Mouse (Mus musculus): Measurements from ENCODE around the gene Prmt1.

Gene Prmt1

DNA sequence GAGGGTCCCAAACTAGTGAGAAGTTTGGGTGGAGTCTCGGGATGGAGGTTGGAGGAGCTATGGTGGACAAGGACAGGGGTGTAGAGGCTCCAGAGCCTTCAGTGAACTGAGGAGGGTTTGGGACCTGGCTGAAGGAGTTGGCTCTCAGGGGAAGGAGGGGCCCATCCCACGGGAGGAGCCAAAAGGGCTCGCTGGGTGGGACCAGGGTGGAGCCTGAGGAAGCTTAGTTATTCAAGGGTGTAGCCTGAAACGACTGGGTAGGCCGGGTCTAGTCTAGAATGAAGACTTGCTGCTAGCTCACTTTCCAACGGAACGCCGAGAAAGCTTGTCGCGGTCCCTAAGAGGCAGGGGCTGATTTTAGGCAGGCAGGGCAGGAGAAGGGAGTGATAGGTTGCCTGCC lies 34.4 kb downstream of the Prmt1 start:
- peak; percentile 50 to 69 for DNase-seq (ENCODE audit: low spot score in 2 of 2)

- DNase-seq (ENCODE audit: low spot score in 2 of 2), result no peak
Observed at GRCm38 (mm10) chr7:44949922-44950321, 36.4 kb downstream of the Prmt1 start.

DNA sequence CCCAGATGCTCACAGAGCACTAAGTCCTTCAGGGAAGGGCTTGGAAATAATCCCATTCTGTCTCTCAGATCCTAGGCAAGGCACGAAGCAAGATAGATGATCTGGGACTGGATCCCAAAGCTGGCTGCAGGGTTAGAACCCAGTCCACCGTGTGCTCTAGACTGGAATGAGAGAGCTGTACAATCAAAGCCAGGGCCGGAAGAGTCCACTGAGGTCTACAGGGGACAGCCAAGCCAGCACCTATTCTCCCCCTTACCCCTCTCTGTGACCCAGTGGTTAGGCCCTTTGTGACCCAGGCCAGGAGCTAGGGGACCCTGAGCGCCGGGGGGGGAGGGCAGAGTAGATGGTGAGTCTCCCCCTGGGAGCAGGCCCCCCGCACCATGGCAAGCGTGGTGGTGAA lies 43.5 kb downstream of the Prmt1 start, which contains the start of gene Tsks:
Gene Tsks (plus strand): TSS at position 301 of the 400 bp plus-strand sequence.
- no peak for DNase-seq (ENCODE audit: low spot score in 2 of 2)

- no peak for DNase-seq (ENCODE audit: low spot score in 2 of 2)
Observed at GRCm38 (mm10) chr7:44938680-44939079, 47.7 kb downstream of the Prmt1 start.

DNA sequence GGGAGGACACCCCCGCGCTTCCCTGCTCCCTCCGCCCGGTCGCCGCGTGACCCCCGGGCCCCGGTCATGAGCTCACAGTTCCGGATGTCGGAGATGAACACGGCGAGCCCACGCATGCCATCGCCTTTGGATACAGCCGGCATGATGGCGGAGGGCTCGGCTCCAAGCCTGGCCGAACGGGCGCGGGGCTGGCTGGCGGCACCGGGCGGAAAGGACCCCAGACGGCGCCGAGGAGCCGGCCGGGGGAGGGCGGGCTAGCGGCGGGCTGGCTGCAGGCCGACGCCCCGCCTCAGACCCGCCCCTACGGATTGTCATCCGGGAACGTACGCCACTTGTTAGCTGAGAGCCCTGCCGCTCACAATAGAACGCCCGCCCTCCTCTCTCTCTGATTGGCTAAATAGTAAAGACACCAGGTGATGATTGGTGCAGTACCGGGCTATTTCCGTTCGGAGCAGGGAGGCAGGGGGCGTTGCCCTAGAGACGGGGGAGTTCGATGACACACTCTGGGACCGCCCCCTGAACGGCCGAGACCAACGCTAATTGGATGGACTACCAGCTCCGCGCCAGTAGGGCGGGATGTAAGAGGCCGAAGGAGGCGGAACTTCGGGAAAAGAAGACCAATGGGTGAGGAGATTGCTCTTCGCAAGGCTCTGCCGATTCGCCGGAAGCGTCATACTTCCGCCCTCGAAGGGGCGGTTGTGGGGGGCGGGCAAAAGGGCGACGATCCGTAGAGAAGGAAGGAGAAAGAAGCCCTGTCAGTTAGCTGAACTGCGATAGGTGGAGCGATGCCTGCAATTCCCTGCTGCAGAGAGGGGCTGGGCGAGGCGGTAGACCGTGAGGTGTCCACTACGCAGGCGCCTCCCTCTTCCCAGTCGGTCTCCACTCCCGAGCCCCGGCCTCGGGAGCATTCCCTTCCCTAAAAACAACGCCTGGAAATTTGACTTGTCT lies 56.9 kb downstream of the Prmt1 start, which contains the start of gene Ap2a1:
Gene Ap2a1 (minus strand): TSS at position 293 of the 948 bp plus-strand sequence.
- DNase-seq (ENCODE audit: low spot score in 2 of 2), result peak; percentile 99 to 100

DNA sequence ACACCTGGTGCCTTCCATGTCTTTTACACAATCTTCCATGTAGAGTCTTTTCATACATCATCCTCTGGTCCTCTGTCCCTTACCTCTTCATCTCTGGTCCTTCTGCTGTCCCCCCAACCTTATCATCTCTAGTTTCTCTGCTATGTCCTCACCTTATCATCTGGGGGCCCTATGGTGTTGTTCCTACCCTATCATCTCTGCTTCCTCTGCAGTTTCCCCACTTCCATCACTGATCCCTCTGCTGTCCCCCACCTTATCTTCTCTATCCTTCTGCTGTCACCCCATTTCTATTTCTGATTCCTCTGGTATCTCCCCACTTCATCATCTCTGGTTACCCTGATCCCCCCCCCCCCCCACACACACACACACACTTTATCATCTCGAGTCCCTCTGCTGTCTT lies 57.8 kb downstream of the Prmt1 start:
- peak in 1 of 2 experiments; percentile 59 for DNase-seq (ENCODE audit: low spot score in 2 of 2)
